31 mouse cellular contexts compared by ENCODE assay signal in genomic region chr1:180362176-180362575, GRCm38 (mm10). TPM values are rescaled to one million over a fixed set of nuclear protein-coding genes. Genes with fewer than 3 reads are reported as not detected.
A peak's percentile ranks its signal among the peaks of the same experiment; 100 is the strongest.
DNase-seq lines count a peak whose midpoint lies in the region; ATAC-seq and TF ChIP-seq lines count a peak whose summit lies in the region.
"Had no signal": no experiment of that assay in that cellular context is flagged by ENCODE, and none has a peak within 500 bp of the region (broad histone marks: within the 10 kb centered on the region; RNA-seq: fewer than 3 reads in every experiment).

No protein-coding gene starts in this region.

- ATAC-seq in lung, postnatal 0 days, result no peak
- ATAC-seq in intestine, embryonic 15.5 days, result no peak
- ATAC-seq: forebrain, embryonic 16.5 days; hindbrain, postnatal 0 days; intestine, embryonic 16.5 days; midbrain, embryonic 16.5 days had no signal

- no peaks in the 10 kb centered on the region for H3K27me3 ChIP-seq in lung, postnatal 0 days (replicated peaks; ENCODE audit: insufficient read depth, low read length)
- no peaks in the 10 kb centered on the region for H3K27me3 ChIP-seq in intestine, embryonic 15.5 days (replicated peaks)
- H3K27me3 ChIP-seq: embryonic facial prominence, embryonic 12.5 days; hindbrain, embryonic 12.5 days; limb, embryonic 12.5 days; neural tube, embryonic 12.5 days had no signal

- no peak for TF ChIP-seq CTCF in gastrocnemius, adult 2 months (IDR thresholded peaks at IDR 0.05)
- no peak for TF ChIP-seq CTCF in lung, postnatal 0 days (IDR thresholded peaks at IDR 0.05)

- H3K36me3 ChIP-seq in lung, postnatal 0 days (ENCODE audit: insufficient read depth, low read length), result no peaks in the 10 kb centered on the region
- H3K36me3 ChIP-seq in intestine, embryonic 15.5 days, result no peaks in the 10 kb centered on the region
- H3K36me3 ChIP-seq: embryonic facial prominence, embryonic 12.5 days; forebrain, embryonic 10.5 days; hindbrain, embryonic 12.5 days; liver, embryonic 15.5 days; midbrain, embryonic 10.5 days; neural tube, embryonic 12.5 days had no signal

- peaks cover 11% of the 10 kb centered on the region; the same call in 1 of the 2 replicates for H3K4me1 ChIP-seq in lung, postnatal 0 days (ENCODE audit: insufficient read depth, low read depth, low read length)
- peaks cover 32% of the 10 kb centered on the region for H3K4me1 ChIP-seq in intestine, embryonic 15.5 days (replicated peaks)

- H3K9me3 ChIP-seq in lung, postnatal 0 days (ENCODE audit: low read length), result no peaks in the 10 kb centered on the region
- H3K9me3 ChIP-seq in intestine, embryonic 15.5 days, result no peaks in the 10 kb centered on the region
- H3K9me3 ChIP-seq: embryonic facial prominence, embryonic 12.5 days; forebrain, embryonic 10.5 days; G1E; hindbrain, embryonic 12.5 days; limb, embryonic 12.5 days; liver, embryonic 15.5 days; midbrain, embryonic 10.5 days; neural tube, embryonic 12.5 days had no signal

- WGBS in lung, postnatal 0 days, result 89% methylated on average over 4 of the region's 4 CpGs
- 93% methylated on average over 4 of the region's 4 CpGs for WGBS in intestine, embryonic 15.5 days

- TF ChIP-seq EP300 in lung, postnatal 0 days (IDR thresholded peaks at IDR 0.05), result no peak

- H3K4me2 ChIP-seq in lung, postnatal 0 days (replicated peaks; ENCODE audit: low read depth, low read length), result no peak overlapping the region
- no peak overlapping the region for H3K4me2 ChIP-seq in intestine, embryonic 15.5 days (replicated peaks)
- H3K4me2 ChIP-seq: embryonic facial prominence, embryonic 12.5 days; heart, embryonic 11.5 days; hindbrain, embryonic 12.5 days; limb, embryonic 12.5 days; liver, embryonic 15.5 days; neural tube, embryonic 12.5 days had no signal

- H3K9ac ChIP-seq in lung, postnatal 0 days (replicated peaks; ENCODE audit: low read depth), result no peak overlapping the region
- no peak overlapping the region for H3K9ac ChIP-seq in intestine, embryonic 15.5 days
- H3K9ac ChIP-seq: embryonic facial prominence, embryonic 12.5 days; hindbrain, embryonic 12.5 days; limb, embryonic 12.5 days; liver, embryonic 15.5 days; neural tube, embryonic 12.5 days had no signal

- H3K27ac ChIP-seq in gastrocnemius, adult 2 months, result peak overlapping the region; percentile 84; the same call in 1 of the 2 replicates
- H3K27ac ChIP-seq in lung, postnatal 0 days (ENCODE audit: low read length), result peak overlapping the region; percentile 81
- H3K27ac ChIP-seq in intestine, embryonic 15.5 days, result no peak overlapping the region
- H3K27ac ChIP-seq: embryonic facial prominence, embryonic 12.5 days; forebrain, embryonic 10.5 days; hindbrain, embryonic 12.5 days; hindbrain, postnatal 0 days; limb, embryonic 12.5 days; midbrain, embryonic 10.5 days; neural tube, embryonic 12.5 days; stomach, postnatal 0 days had no signal

- H3K4me3 ChIP-seq in gastrocnemius, adult 2 months, result no peak overlapping the region
- no peak overlapping the region for H3K4me3 ChIP-seq in lung, postnatal 0 days (ENCODE audit: low read depth, low read length)
- no peak overlapping the region for H3K4me3 ChIP-seq in intestine, embryonic 15.5 days (replicated peaks)
- H3K4me3 ChIP-seq: embryonic facial prominence, embryonic 12.5 days; forebrain, embryonic 10.5 days; hindbrain, embryonic 12.5 days; limb, embryonic 12.5 days; liver, embryonic 15.5 days; midbrain, embryonic 10.5 days; neural tube, embryonic 12.5 days had no signal

- DNase-seq in gastrocnemius, adult 2 months, result no peak
- DNase-seq in gastrocnemius, postnatal 4 days (ENCODE audit: low spot score in 2 of 2), result no peak
- DNase-seq in lung, postnatal 0 days (ENCODE audit: low spot score), result no peak
- no peak for DNase-seq in lung, postnatal 10 days
- peak; percentile 82 for DNase-seq in cerebellum, adult 9-10 months
- peak; percentile 62 to 65 for DNase-seq in cerebellum, postnatal 36 days
- DNase-seq in embryo, embryonic 10 days (ENCODE audit: low spot score), result no peak
- DNase-seq: adrenal gland, postnatal 10 days; gastrocnemius, postnatal 10 days; heart, postnatal 36 days; kidney, adult 8-10 months; kidney, postnatal 10 days; layer of hippocampus, adult 9-11 months; right cerebral cortex, adult 18-20 months; thymus, adult 2 months; thymus, postnatal 36 days had no signal

- intact Hi-C loops in gastrocnemius, adult 2 months (cut with DNase I), result no loop called here

RNA-seq across cellular contexts. Expression of gene Itpkb, which starts 31.9 kb away (rescaled TPM):
- total RNA-seq in gastrocnemius, adult 2 months (2021), result 10 to 100 TPM; 14.7 to 22.7 TPM
- 10 to 100 TPM; 43.3 to 46.1 TPM for total RNA-seq in gastrocnemius, postnatal 4 days (2021)
- 8.4 and 11.9 TPM in 2 replicates for polyA plus RNA-seq in lung, postnatal 0 days (2015; fragmentation: Nextera tagmentation; extraction: Ambion mirVana)
- 6.9 and 8.2 TPM in 2 replicates for polyA plus RNA-seq in intestine, embryonic 15.5 days (2015; fragmentation: Nextera tagmentation; extraction: Ambion mirVana)

Comparison
In these comparisons a context has a peak if more than half of its experiments do, and no peak if none do; other contexts are left out.
1. DNase-seq: peak in cerebellum, adult 9-10 months (single experiment) and cerebellum, postnatal 36 days (2 of 2); none in gastrocnemius, adult 2 months (single experiment), gastrocnemius, postnatal 4 days (0 of 2), lung, postnatal 0 days (single experiment), lung, postnatal 10 days (single experiment) and embryo, embryonic 10 days (single experiment).